Mouse (Mus musculus): ENCODE measurements around the gene Chd8. TPM values are rescaled to one million over a fixed set of nuclear protein-coding genes. Genes with fewer than 3 reads are reported as not detected.

Chd8 gene
- polyA plus RNA-seq, 1 experiment from 2014 or later: 10.0 TPM

DNA sequence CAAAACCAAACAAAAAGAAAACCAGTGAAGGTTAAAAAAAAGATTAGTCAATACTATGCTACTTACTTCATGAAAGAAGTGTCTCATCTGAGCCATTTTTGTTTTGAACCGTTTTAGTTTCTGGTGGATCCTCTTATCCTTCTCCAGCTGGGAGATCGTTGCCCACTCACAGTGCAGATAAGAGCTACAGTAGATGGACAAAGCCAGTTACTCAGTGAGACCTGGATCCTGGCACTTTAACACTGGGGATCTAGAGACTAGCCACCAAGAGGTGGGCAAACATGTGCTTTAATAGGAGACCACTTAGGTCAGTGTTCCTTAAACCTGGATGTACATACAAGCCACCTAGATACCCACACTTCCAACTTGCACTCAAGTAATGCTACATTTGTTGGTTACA, 31.6 kb downstream of the Chd8 start:
- Histone ChIP-seq H3K4me3 (ENCODE audit: low read depth, low read length) (no peak overlapping the region), H3K4me2 (ENCODE audit: low read depth, low read length) (no peak overlapping the region), H3K9me3 (ENCODE audit: low read length) (no peaks in the 10 kb centered on the region), H3K27me3 (ENCODE audit: insufficient read depth, low read length) (no peaks in the 10 kb centered on the region), H3K36me3 (replicated peaks; ENCODE audit: insufficient read depth, low read length) (peaks cover 76% of the 10 kb centered on the region), H3K9ac (replicated peaks) (no peak overlapping the region), H3K4me1 (ENCODE audit: insufficient read depth) (no peaks in the 10 kb centered on the region), H3K27ac (ENCODE audit: low read depth) (no peak overlapping the region)
- WGBS (ENCODE audit: insufficient replicate concordance): 60% methylated on average over 2 of the region's 2 CpGs
- DNase-seq (no peak), ATAC-seq (no peak)
- 0 out of 2 replicates have a peak, but pooled peaks have one; percentile 11 for TF ChIP-seq EP300 (IDR thresholded peaks at IDR 0.05; ENCODE audit: low read depth)
- TF ChIP-seq CTCF (IDR thresholded peaks at IDR 0.05; ENCODE audit: low read depth): no peak

DNA sequence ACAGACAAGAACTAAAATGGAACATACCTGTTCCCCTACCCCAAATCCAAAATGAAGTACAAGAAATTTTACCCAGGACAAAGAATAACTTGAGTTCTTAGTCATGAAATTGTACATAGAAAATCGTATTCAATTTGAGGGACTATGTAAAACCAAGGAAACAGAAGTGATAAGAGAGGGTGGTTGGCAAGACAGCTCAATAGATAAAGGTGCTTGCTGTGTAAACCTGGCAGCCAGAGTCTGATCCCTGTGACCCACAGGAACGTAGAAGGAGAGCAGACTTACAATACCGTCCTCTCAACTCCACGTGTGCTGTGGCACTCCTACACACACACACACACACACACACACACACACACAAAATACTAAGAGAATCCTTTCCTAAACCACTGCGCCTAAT, 40.3 kb downstream of the Chd8 start:
- no peaks in the 10 kb centered on the region for H3K9me3 ChIP-seq (ENCODE audit: low read length)

DNA sequence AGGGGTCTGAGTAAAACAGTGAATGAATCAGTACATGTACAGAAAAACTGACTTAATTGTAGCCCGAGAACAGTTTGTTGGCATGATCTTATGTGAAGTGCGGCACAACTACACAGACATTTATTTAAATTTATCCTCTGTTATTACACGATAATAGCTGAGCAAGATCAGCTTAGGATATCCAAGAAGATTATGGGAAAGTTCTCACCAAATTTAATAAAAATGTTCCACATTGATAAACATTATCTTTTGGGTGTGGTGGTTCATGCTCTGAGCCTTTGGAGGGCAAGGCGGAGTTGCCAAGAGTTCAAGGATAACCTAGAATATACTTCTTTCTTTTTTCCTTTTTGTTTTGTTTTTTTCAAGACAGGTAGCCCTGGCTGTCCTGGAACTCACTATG, 58.2 kb downstream of the Chd8 start:
- TF ChIP-seq CTCF (IDR thresholded peaks at IDR 0.05; ENCODE audit: low read depth): no peak
- no peak; the same call in 1 of the 2 replicates for TF ChIP-seq EP300 (IDR thresholded peaks at IDR 0.05; ENCODE audit: low read depth)
- Histone ChIP-seq H3K36me3 (replicated peaks; ENCODE audit: insufficient read depth, low read length) (peaks cover 48% of the 10 kb centered on the region), H3K27me3 (ENCODE audit: insufficient read depth, low read length) (no peaks in the 10 kb centered on the region), H3K4me3 (ENCODE audit: low read depth, low read length) (no peak overlapping the region), H3K9ac (replicated peaks) (no peak overlapping the region), H3K9me3 (ENCODE audit: low read length) (no peaks in the 10 kb centered on the region), H3K4me1 (ENCODE audit: insufficient read depth) (peaks cover 17% of the 10 kb centered on the region), H3K27ac (ENCODE audit: low read depth) (no peak overlapping the region), H3K4me2 (ENCODE audit: low read depth, low read length) (peak overlapping the region; percentile 68)
- ATAC-seq (no peak), DNase-seq (no peak)
- 64% methylated on average over 4 of the region's 4 CpGs for WGBS (ENCODE audit: insufficient replicate concordance)

More for the DNA sequence above, 40.3 kb downstream of the Chd8 start:
- no peak overlapping the region for H3K27ac ChIP-seq (ENCODE audit: low read depth)
- H3K27me3 ChIP-seq (ENCODE audit: insufficient read depth, low read length): no peaks in the 10 kb centered on the region
- no peak for DNase-seq
- WGBS (ENCODE audit: insufficient replicate concordance): 71% methylated on average over 5 of the region's 5 CpGs
- no peak for ATAC-seq
- no peak overlapping the region for H3K4me3 ChIP-seq (ENCODE audit: low read depth, low read length)
- peaks cover 84% of the 10 kb centered on the region for H3K36me3 ChIP-seq (replicated peaks; ENCODE audit: insufficient read depth, low read length)
- H3K4me1 ChIP-seq (ENCODE audit: insufficient read depth): no peaks in the 10 kb centered on the region
- TF ChIP-seq CTCF (IDR thresholded peaks at IDR 0.05; ENCODE audit: low read depth) (no peak), EP300 (IDR thresholded peaks at IDR 0.05; ENCODE audit: low read depth) (no peak)
- H3K9ac ChIP-seq (replicated peaks): no peak overlapping the region
- H3K4me2 ChIP-seq (ENCODE audit: low read depth, low read length): no peak overlapping the region

DNA sequence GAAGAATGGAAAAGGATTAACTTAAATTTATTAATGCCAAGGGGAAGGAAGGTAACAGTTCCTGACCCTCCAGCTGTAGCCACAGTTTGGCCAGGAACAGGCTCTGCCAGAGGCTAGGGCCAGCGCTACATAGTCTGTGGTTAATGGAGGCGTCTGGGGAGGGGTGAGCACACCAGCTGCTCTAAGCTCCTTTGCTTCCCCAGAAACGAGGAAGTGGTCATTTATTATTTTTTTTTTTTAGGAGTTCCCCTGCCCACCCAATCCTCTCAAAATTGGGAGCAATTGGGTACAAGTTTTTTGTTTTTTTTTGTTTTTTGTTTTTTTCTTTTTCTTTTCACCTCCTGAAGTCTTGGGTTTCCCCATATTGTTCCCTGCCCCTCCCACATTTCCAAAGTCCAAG, 59.4 kb downstream of the Chd8 start:
- Histone ChIP-seq H3K9ac (replicated peaks) (peak overlapping the region; percentile 96), H3K9me3 (ENCODE audit: low read length) (no peaks in the 10 kb centered on the region), H3K4me2 (ENCODE audit: low read depth, low read length) (peak overlapping the region; percentile 68), H3K4me1 (ENCODE audit: insufficient read depth) (peaks cover 17% of the 10 kb centered on the region), H3K4me3 (ENCODE audit: low read depth, low read length) (peak overlapping the region; percentile 89), H3K36me3 (replicated peaks; ENCODE audit: insufficient read depth, low read length) (peaks cover 40% of the 10 kb centered on the region), H3K27me3 (ENCODE audit: insufficient read depth, low read length) (no peaks in the 10 kb centered on the region), H3K27ac (ENCODE audit: low read depth) (peak overlapping the region; percentile 100)
- ATAC-seq (no peak), DNase-seq (peak; percentile 26)
- 22% methylated on average over 3 of the region's 3 CpGs for WGBS (ENCODE audit: insufficient replicate concordance)
- no peak for TF ChIP-seq EP300 (IDR thresholded peaks at IDR 0.05; ENCODE audit: low read depth)
- no peak for TF ChIP-seq CTCF (IDR thresholded peaks at IDR 0.05; ENCODE audit: low read depth)

DNA sequence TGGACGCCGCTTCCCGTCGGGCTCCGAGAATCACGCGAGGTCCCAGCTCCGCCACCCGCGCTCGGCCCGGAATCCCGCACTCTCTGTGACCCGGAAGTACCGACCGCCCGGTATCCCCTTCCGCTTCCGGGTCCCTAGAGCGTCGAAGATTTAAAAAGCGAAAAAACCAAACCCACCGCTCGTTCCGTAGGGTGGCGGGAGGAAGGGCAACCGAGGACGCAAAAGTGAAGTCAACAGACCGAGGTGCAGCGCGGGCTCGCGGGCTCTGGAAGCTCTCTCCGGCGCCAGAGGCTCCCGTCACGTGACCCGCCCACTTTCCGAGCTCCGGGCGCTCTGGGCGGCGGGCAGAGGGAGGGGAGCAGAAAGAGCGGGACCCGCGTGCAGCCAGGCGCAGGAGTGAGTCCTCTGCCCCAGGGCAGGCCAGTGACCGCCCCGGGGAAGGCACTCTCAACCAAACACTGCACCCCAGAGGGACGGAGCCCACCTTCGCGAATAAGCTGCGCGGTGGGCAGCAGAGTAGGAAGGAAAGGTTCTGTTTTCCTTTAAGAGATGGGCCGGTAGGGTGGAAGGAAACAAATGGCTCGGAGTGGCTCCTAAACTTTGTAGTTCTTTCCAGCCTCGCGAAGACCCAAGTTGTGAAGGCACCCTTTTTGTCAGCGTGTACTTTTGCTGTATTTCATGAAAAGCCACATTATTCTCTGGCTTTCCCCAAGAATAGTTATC, 60.3 kb downstream of the Chd8 start, which contains the start of gene Supt16:
TSS of gene Supt16 (minus strand) at position 261 of the 723 bp plus-strand sequence.
- Histone ChIP-seq H3K4me1 (ENCODE audit: insufficient read depth) (peaks cover 17% of the 10 kb centered on the region), H3K27ac (ENCODE audit: low read depth) (peak within 1 kb of the TSS; percentile 100)
- under 1% methylated on average over 59 of the region's 59 CpGs for WGBS (ENCODE audit: insufficient replicate concordance)

DNA sequence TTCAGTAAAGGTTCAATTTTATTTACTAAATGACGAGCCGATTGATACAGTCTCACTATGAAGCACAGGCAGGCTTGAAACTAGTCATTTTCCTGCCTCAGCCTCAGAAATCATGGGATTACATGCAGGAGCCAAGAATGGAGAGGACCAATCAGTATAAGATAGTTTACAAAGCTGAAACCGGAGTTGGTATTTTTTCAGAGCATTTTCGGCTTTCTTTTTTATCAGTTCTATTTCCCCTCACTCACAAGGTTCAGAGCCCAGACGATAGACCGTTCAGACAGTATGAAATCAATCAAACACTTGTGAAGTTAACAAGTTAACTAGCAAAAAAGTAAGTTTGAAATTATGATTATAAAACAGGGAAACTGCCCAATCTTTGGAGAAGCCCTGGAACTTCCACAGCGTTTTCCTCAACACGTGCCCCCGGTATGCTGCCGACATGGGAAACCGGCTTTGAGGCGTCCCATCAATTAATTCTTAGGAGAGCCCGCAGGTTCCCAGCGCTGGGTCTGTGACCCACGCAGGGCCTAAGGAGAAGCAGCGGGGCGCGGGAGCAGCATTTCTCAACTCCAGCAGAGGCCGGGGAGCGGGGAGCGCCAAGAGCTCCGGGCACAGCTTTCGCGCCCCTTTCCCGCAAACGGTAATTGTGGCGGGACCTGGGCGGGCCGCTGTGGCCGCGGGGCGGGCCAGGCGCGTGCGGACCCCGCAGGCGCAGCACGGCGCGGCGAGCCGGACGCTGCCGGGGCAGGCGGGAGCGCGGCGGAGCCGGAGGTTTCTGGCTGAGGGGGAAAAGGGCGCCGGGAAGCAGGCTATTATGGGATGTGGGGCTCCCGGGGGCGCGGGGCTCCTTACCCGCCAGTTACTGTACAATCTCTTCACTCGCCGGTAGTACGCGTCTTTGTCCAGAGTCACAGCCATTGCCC, 61.1 kb downstream of the Chd8 start:
- WGBS (ENCODE audit: insufficient replicate concordance): under 1% methylated on average over 56 of the region's 59 CpGs
- H3K27me3 ChIP-seq (ENCODE audit: insufficient read depth, low read length): no peaks in the 10 kb centered on the region

More for the DNA sequence above, 60.3 kb downstream of the Chd8 start, which contains the start of gene Supt16:
- Histone ChIP-seq H3K4me2 (ENCODE audit: low read depth, low read length) (peak within 1 kb of the TSS; percentile 68), H3K27me3 (ENCODE audit: insufficient read depth, low read length) (no peaks in the 10 kb centered on the region), H3K9me3 (ENCODE audit: low read length) (no peaks in the 10 kb centered on the region), H3K9ac (replicated peaks) (peak within 1 kb of the TSS; percentile 96), H3K36me3 (replicated peaks; ENCODE audit: insufficient read depth, low read length) (peaks cover 35% of the 10 kb centered on the region), H3K4me3 (ENCODE audit: low read depth, low read length) (peak within 1 kb of the TSS; percentile 89)
- ATAC-seq (peak; percentile 96), DNase-seq (peak; percentile 89)
- 0 out of 2 replicates have a peak, but pooled peaks have one; percentile 8 for TF ChIP-seq EP300 (IDR thresholded peaks at IDR 0.05; ENCODE audit: low read depth)
- TF ChIP-seq CTCF (IDR thresholded peaks at IDR 0.05; ENCODE audit: low read depth): no peak

More for the DNA sequence above, 61.1 kb downstream of the Chd8 start:
- peaks cover 17% of the 10 kb centered on the region for H3K4me1 ChIP-seq (ENCODE audit: insufficient read depth)
- no peak for DNase-seq
- H3K9me3 ChIP-seq (ENCODE audit: low read length): no peaks in the 10 kb centered on the region
- H3K36me3 ChIP-seq (replicated peaks; ENCODE audit: insufficient read depth, low read length): peaks cover 27% of the 10 kb centered on the region
- ATAC-seq: peak; percentile 44
- H3K4me3 ChIP-seq (ENCODE audit: low read depth, low read length): peak overlapping the region; percentile 89
- TF ChIP-seq CTCF (IDR thresholded peaks at IDR 0.05; ENCODE audit: low read depth) (no peak), EP300 (IDR thresholded peaks at IDR 0.05; ENCODE audit: low read depth) (no peak)
- H3K4me2 ChIP-seq (ENCODE audit: low read depth, low read length): peak overlapping the region; percentile 68
- H3K9ac ChIP-seq (replicated peaks): peak overlapping the region; percentile 96
- peak overlapping the region; percentile 100 for H3K27ac ChIP-seq (ENCODE audit: low read depth)

All from liver, postnatal 0 days (tissue).